Mouse (Mus musculus): ENCODE measurements at regions not wholly inside any gene's neighbourhood (a gene's known extent, or its start where the extent isn't known, plus 50 kb on each side); places are given as distances from the start of the nearest gene placed in this dataset.

GRCm38 (mm10) chr13:78871254-78871653 is 671.7 kb upstream of the Nr2f1 start:
- TF ChIP-seq CTCF (IDR thresholded peaks at IDR 0.05; ENCODE audit: low read depth), result no peak
- TF ChIP-seq EP300 (optimal IDR thresholded peaks at IDR 0.05), result no peak

Data from stomach, postnatal 0 days (tissue).